Mouse (Mus musculus): ENCODE data around the gene Fxyd1. TPM values are rescaled to one million over a fixed set of nuclear protein-coding genes. Genes with fewer than 3 reads are reported as not detected.

Gene Fxyd1
- polyA plus RNA-seq, 1 experiment from 2014 or later: 1,006 TPM

- no peaks in the 10 kb centered on the region for H3K9me3 ChIP-seq (replicated peaks; ENCODE audit: control insufficient read depth, low read length)
- H3K36me3 ChIP-seq (ENCODE audit: control insufficient read depth, insufficient read depth): no peaks in the 10 kb centered on the region
- 13% methylated on average over 27 of the region's 28 CpGs for WGBS
- H3K9ac ChIP-seq (ENCODE audit: low read length): peak within 1 kb of the TSS; percentile 50
- peak within 1 kb of the TSS; percentile 76 for H3K4me2 ChIP-seq (ENCODE audit: low read depth, low read length)
- peaks cover 26% of the 10 kb centered on the region for H3K27me3 ChIP-seq (ENCODE audit: control insufficient read depth, insufficient read depth, low read length)
- peaks cover 42% of the 10 kb centered on the region for H3K4me1 ChIP-seq (ENCODE audit: control insufficient read depth, insufficient read depth, low read length)
- no peak within 1 kb of the TSS for H3K27ac ChIP-seq (ENCODE audit: low read length)
- peak within 1 kb of the TSS; percentile 57 for H3K4me3 ChIP-seq (ENCODE audit: low read length)
- ATAC-seq (replicated peaks; ENCODE audit: extremely low read depth, insufficient read depth, low FRiP score): no peak
Measured at GRCm38 (mm10) chr7:31051321-31052021, 5.5 kb downstream of the Fxyd1 start, which contains the start of gene Fxyd7. Gene Fxyd7, minus strand, starts transcription at chr7:31051467.

GRCm38 (mm10) chr7:31050921-31051320 is 6.1 kb downstream of the Fxyd1 start:
- Histone ChIP-seq H3K9ac (ENCODE audit: low read length) (no peak overlapping the region), H3K4me1 (ENCODE audit: control insufficient read depth, insufficient read depth, low read length) (peaks cover 40% of the 10 kb centered on the region), H3K27me3 (ENCODE audit: control insufficient read depth, insufficient read depth, low read length) (peaks cover 26% of the 10 kb centered on the region), H3K4me3 (ENCODE audit: low read length) (peak overlapping the region; percentile 7; the same call in 1 of the 2 replicates), H3K36me3 (ENCODE audit: control insufficient read depth, insufficient read depth) (no peaks in the 10 kb centered on the region), H3K27ac (ENCODE audit: low read length) (no peak overlapping the region), H3K9me3 (replicated peaks; ENCODE audit: control insufficient read depth, low read length) (no peaks in the 10 kb centered on the region), H3K4me2 (ENCODE audit: low read depth, low read length) (peak overlapping the region; percentile 76)
- 16% methylated on average over 9 of the region's 9 CpGs for WGBS
- ATAC-seq (replicated peaks; ENCODE audit: extremely low read depth, insufficient read depth, low FRiP score): no peak

- no peak overlapping the region for H3K9ac ChIP-seq (ENCODE audit: low read length)
- no peak for ATAC-seq (replicated peaks; ENCODE audit: extremely low read depth, insufficient read depth, low FRiP score)
- no peak overlapping the region for H3K27ac ChIP-seq (ENCODE audit: low read length)
- no peaks in the 10 kb centered on the region for H3K36me3 ChIP-seq (ENCODE audit: control insufficient read depth, insufficient read depth)
- no peak overlapping the region for H3K4me2 ChIP-seq (ENCODE audit: low read depth, low read length)
- H3K9me3 ChIP-seq (replicated peaks; ENCODE audit: control insufficient read depth, low read length): no peaks in the 10 kb centered on the region
- H3K4me1 ChIP-seq (ENCODE audit: control insufficient read depth, insufficient read depth, low read length): peaks cover 40% of the 10 kb centered on the region
- WGBS: 20% methylated on average over 6 of the region's 6 CpGs
- H3K4me3 ChIP-seq (ENCODE audit: low read length): no peak overlapping the region
- H3K27me3 ChIP-seq (ENCODE audit: control insufficient read depth, insufficient read depth, low read length): peaks cover 26% of the 10 kb centered on the region
Measured at GRCm38 (mm10) chr7:31050487-31050886, 6.5 kb downstream of the Fxyd1 start.

- H3K36me3 ChIP-seq (ENCODE audit: control insufficient read depth, insufficient read depth): no peaks in the 10 kb centered on the region
- H3K27ac ChIP-seq (ENCODE audit: low read length): no peak overlapping the region
- no peak for ATAC-seq (replicated peaks; ENCODE audit: extremely low read depth, insufficient read depth, low FRiP score)
- no peak overlapping the region for H3K4me3 ChIP-seq (ENCODE audit: low read length)
- no peak overlapping the region for H3K4me2 ChIP-seq (ENCODE audit: low read depth, low read length)
- H3K27me3 ChIP-seq (ENCODE audit: control insufficient read depth, insufficient read depth, low read length): peaks cover 26% of the 10 kb centered on the region
- peaks cover 40% of the 10 kb centered on the region for H3K4me1 ChIP-seq (ENCODE audit: control insufficient read depth, insufficient read depth, low read length)
- 9% methylated on average over 10 of the region's 15 CpGs for WGBS
- H3K9me3 ChIP-seq (replicated peaks; ENCODE audit: control insufficient read depth, low read length): no peaks in the 10 kb centered on the region
- no peak overlapping the region for H3K9ac ChIP-seq (ENCODE audit: low read length)
Measured at GRCm38 (mm10) chr7:31049846-31050281, 7.1 kb downstream of the Fxyd1 start.

GRCm38 (mm10) chr7:31049135-31049845 is 7.7 kb downstream of the Fxyd1 start:
- WGBS: 34% methylated on average over 5 of the region's 5 CpGs
- H3K36me3 ChIP-seq (ENCODE audit: control insufficient read depth, insufficient read depth): no peaks in the 10 kb centered on the region
- peaks cover 27% of the 10 kb centered on the region for H3K27me3 ChIP-seq (ENCODE audit: control insufficient read depth, insufficient read depth, low read length)
- peaks cover 40% of the 10 kb centered on the region for H3K4me1 ChIP-seq (ENCODE audit: control insufficient read depth, insufficient read depth, low read length)
- no peak overlapping the region for H3K9ac ChIP-seq (ENCODE audit: low read length)
- ATAC-seq (replicated peaks; ENCODE audit: extremely low read depth, insufficient read depth, low FRiP score): no peak
- H3K9me3 ChIP-seq (replicated peaks; ENCODE audit: control insufficient read depth, low read length): no peaks in the 10 kb centered on the region
- no peak overlapping the region for H3K27ac ChIP-seq (ENCODE audit: low read length)
- no peak overlapping the region for H3K4me3 ChIP-seq (ENCODE audit: low read length)
- no peak overlapping the region for H3K4me2 ChIP-seq (ENCODE audit: low read depth, low read length)

GRCm38 (mm10) chr7:31042431-31042910 is 14.5 kb downstream of the Fxyd1 start, which contains the start of gene Fxyd5:
Gene Fxyd5, minus strand, starts transcription at chr7:31042481.
- Histone ChIP-seq H3K9ac (ENCODE audit: low read length) (peak within 1 kb of the TSS; percentile 71), H3K27me3 (ENCODE audit: control insufficient read depth, insufficient read depth, low read length) (peaks cover 17% of the 10 kb centered on the region), H3K9me3 (replicated peaks; ENCODE audit: control insufficient read depth, low read length) (no peaks in the 10 kb centered on the region), H3K36me3 (ENCODE audit: control insufficient read depth, insufficient read depth) (no peaks in the 10 kb centered on the region), H3K4me1 (ENCODE audit: control insufficient read depth, insufficient read depth, low read length) (peaks cover 11% of the 10 kb centered on the region), H3K4me3 (ENCODE audit: low read length) (peak within 1 kb of the TSS; percentile 50), H3K4me2 (ENCODE audit: low read depth, low read length) (peak within 1 kb of the TSS; percentile 62), H3K27ac (ENCODE audit: low read length) (peak within 1 kb of the TSS; percentile 64)
- 36% methylated on average over 10 of the region's 10 CpGs for WGBS
- ATAC-seq (replicated peaks; ENCODE audit: extremely low read depth, insufficient read depth, low FRiP score): no peak

- Histone ChIP-seq H3K27ac (ENCODE audit: low read length) (peak overlapping the region; percentile 64), H3K9ac (ENCODE audit: low read length) (peak overlapping the region; percentile 71), H3K9me3 (replicated peaks; ENCODE audit: control insufficient read depth, low read length) (no peaks in the 10 kb centered on the region), H3K4me3 (ENCODE audit: low read length) (peak overlapping the region; percentile 50), H3K27me3 (ENCODE audit: control insufficient read depth, insufficient read depth, low read length) (peaks cover 17% of the 10 kb centered on the region), H3K4me2 (ENCODE audit: low read depth, low read length) (peak overlapping the region; percentile 62), H3K4me1 (ENCODE audit: control insufficient read depth, insufficient read depth, low read length) (peaks cover 11% of the 10 kb centered on the region), H3K36me3 (ENCODE audit: control insufficient read depth, insufficient read depth) (no peaks in the 10 kb centered on the region)
- peak; percentile 68 for ATAC-seq (replicated peaks; ENCODE audit: extremely low read depth, insufficient read depth, low FRiP score)
- 3% methylated on average over 28 of the region's 28 CpGs for WGBS
Measured at GRCm38 (mm10) chr7:31041662-31042315, 15.2 kb downstream of the Fxyd1 start.

- Histone ChIP-seq H3K27me3 (ENCODE audit: control insufficient read depth, insufficient read depth, low read length) (peaks cover 17% of the 10 kb centered on the region), H3K9ac (ENCODE audit: low read length) (no peak overlapping the region), H3K4me3 (ENCODE audit: low read length) (peak overlapping the region; percentile 50), H3K36me3 (ENCODE audit: control insufficient read depth, insufficient read depth) (no peaks in the 10 kb centered on the region), H3K9me3 (replicated peaks; ENCODE audit: control insufficient read depth, low read length) (no peaks in the 10 kb centered on the region), H3K27ac (ENCODE audit: low read length) (no peak overlapping the region), H3K4me1 (ENCODE audit: control insufficient read depth, insufficient read depth, low read length) (peaks cover 11% of the 10 kb centered on the region), H3K4me2 (ENCODE audit: low read depth, low read length) (peak overlapping the region; percentile 62)
- ATAC-seq (replicated peaks; ENCODE audit: extremely low read depth, insufficient read depth, low FRiP score): no peak
- 38% methylated on average over 8 of the region's 8 CpGs for WGBS
Measured at GRCm38 (mm10) chr7:31041023-31041407, 16.0 kb downstream of the Fxyd1 start.
